Mouse (Mus musculus): ENCODE results near the gene Nxph2. TPM values are rescaled to one million over a fixed set of nuclear protein-coding genes. Genes with fewer than 3 reads are reported as not detected.

The Nxph2 gene
- polyA plus RNA-seq (2012; rRNA removed) = 1.0 and 1.4 TPM in 2 replicates

DNA sequence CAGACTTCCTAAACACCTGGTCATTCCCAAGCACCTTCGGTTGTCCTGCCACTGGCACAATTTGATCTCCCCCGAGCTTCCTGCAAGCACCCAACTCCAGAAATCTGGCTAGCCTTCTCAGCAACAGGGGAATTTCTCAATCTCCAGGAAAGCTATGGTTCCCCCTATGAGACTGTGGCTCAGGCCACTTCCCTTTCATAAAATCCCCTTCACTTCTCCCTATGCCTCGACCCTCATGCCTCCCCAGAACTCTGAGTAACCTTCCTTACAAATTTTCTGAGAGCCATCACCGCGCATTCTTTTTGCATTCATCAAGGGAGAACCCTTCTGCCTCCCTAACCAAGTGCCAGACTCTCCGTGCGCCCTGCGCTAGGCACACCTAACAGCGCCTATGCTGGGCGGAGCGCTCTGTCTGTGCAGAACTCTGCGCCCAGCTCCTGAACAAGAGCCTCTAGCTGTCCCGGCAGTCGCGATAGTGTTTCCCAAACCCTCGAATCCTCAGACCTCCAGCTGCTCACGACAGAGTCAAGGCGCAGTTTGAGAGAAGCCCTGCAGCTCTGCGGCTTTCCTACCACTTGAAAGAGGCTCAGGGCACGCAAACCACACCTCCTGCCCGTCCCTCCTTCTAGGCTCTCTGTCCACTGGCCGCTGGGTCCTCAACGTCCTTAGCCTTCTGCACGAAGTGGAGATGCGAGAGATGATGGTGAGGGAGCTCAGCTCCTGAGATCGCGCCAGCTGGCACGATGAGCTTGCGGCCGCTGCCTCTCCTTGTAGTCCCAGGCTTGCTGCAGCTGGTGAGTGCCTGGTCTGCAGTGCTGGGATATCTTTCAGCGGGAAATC, at the start of gene Nxph2:
Gene Nxph2, plus strand, starts transcription at position 501 of the 840 bp plus-strand sequence.

Other genes starting within 250 kb of the Nxph2 start
- 3.3 and 3.4 TPM in 2 replicates for gene Mastl, start 165.2 kb upstream of the Nxph2 start, polyA plus RNA-seq (2012; rRNA removed)
- 37.7 and 40.4 TPM in 2 replicates for gene Yme1l1, start 164.9 kb upstream of the Nxph2 start, polyA plus RNA-seq (2012; rRNA removed)
- 0.08 and 0.12 TPM in 2 replicates for gene 4931423N10Rik, start 113.8 kb upstream of the Nxph2 start, polyA plus RNA-seq (2012; rRNA removed)